Mouse (Mus musculus) adrenal gland, postnatal 4 days (tissue): ENCODE data around the gene Timmdc1. TPM values are rescaled to one million over a fixed set of nuclear protein-coding genes. Genes with fewer than 3 reads are reported as not detected.

Experiments
- total RNA-seq, 2 experiments: library from RNA; stranded (reverse); gene quantifications; 2 replicates each; pipeline ENCODE4 v1.2.3; 2021

Timmdc1 gene
- total RNA-seq, 2 experiments from 2014 or later = 26.4 to 32.2 TPM

Other genes starting within 250 kb of the Timmdc1 start
- 1 to 10 TPM in 1 of 2 experiments, under 1 TPM in 1; 0.70 to 4.3 TPM for gene Nr1i2, start 227.8 kb downstream of the Timmdc1 start, total RNA-seq
- 1 to 10 TPM in 1 of 2 experiments, under 1 TPM in 1; 0.56 to 1.1 TPM for gene Maats1, start 180.5 kb downstream of the Timmdc1 start, total RNA-seq
- 100 to 1,000 TPM; 171 to 172 TPM for gene Cox17, start 175.7 kb downstream of the Timmdc1 start, total RNA-seq
- not detected for gene Gm21987, start 175.6 kb downstream of the Timmdc1 start, total RNA-seq
- gene Popdc2, start 160.5 kb downstream of the Timmdc1 start, total RNA-seq = 1 to 10 TPM; 2.1 to 2.8 TPM
- 10 to 100 TPM; 27.9 to 28.6 TPM for gene Pla1a, start 89.5 kb downstream of the Timmdc1 start, total RNA-seq
- 10 to 100 TPM; 54.7 to 55.4 TPM for gene Adprh, start 70.0 kb downstream of the Timmdc1 start, total RNA-seq
- gene Cd80, start 67.1 kb downstream of the Timmdc1 start, total RNA-seq = under 1 TPM; 0.73 to 0.95 TPM
- gene Poglut1, start 27.6 kb upstream of the Timmdc1 start, total RNA-seq = 10 to 100 TPM; 31.7 to 33.7 TPM
- 10 to 100 TPM; 71.9 to 75.7 TPM for gene Tmem39a, start 36.0 kb upstream of the Timmdc1 start, total RNA-seq
- gene Arhgap31, start 190.6 kb upstream of the Timmdc1 start, total RNA-seq = 10 to 100 TPM; 31.3 to 31.4 TPM
- 10 to 100 TPM; 13.1 to 14.9 TPM for gene B4galt4, start 219.6 kb upstream of the Timmdc1 start, total RNA-seq